Mouse (Mus musculus) heart, adult 2 months (tissue): ENCODE results near the gene Tnrc6b. TPM values are rescaled to one million over a fixed set of nuclear protein-coding genes. Genes with fewer than 3 reads are reported as not detected.

Experiments
- DNase-seq, 2 experiments: peaks; one replicate each; pipeline ENCODE4 v3.0.0; 2021
- H3K27ac ChIP-seq: fragments of 200-600 bp; 2 replicates; pipeline ENCODE4 v1.8.1; 2022
- H3K27me3 ChIP-seq: fragments of 200-500 bp; 2 replicates; pipeline ENCODE4 v1.6.1; 2012; ENCODE audit warnings: mild to moderate bottlenecking, low read length, inconsistent platforms, mixed read lengths; ENCODE audit not compliant: control insufficient read depth, insufficient read depth
- H3K36me3 ChIP-seq: fragments of 200-500 bp; 2 replicates; pipeline ENCODE4 v1.6.1; 2012; ENCODE audit warnings: low read length, inconsistent platforms; ENCODE audit not compliant: control insufficient read depth, insufficient read depth
- H3K4me1 ChIP-seq: fragments of 200-500 bp; 2 replicates; pipeline ENCODE4 v1.6.1; 2011; ENCODE audit warnings: low read length; ENCODE audit not compliant: control insufficient read depth, insufficient read depth
- H3K4me3 ChIP-seq: fragments of 200-600 bp; 2 replicates; pipeline ENCODE4 v1.8.1; 2022
- H3K79me2 ChIP-seq: fragments of 200-500 bp; replicated peaks from 2 replicates; pipeline ENCODE4 v1.6.1; 2012; ENCODE audit warnings: mild to moderate bottlenecking, inconsistent platforms, low read length, moderate library complexity, mixed read lengths; ENCODE audit not compliant: control insufficient read depth, insufficient read depth
- H3K9ac ChIP-seq: fragments of 200-500 bp; 2 replicates; pipeline ENCODE4 v1.6.1; 2012; ENCODE audit warnings: low read depth, mild to moderate bottlenecking, control low read depth, inconsistent platforms, low read length, mixed read lengths
- CTCF ChIP-seq: fragments of 200-600 bp; IDR thresholded peaks from 2 replicates; pipeline ENCODE4 v1.8.1; 2022; ENCODE audit warnings: antibody characterized with exemption, mild to moderate bottlenecking, moderate library complexity
- EP300 ChIP-seq: fragments of 200-500 bp; IDR thresholded peaks from 2 replicates; pipeline ENCODE4 v1.6.1; 2011; ENCODE audit warnings: low read depth, low read length, control low read depth; ENCODE audit not compliant: insufficient read depth
- POLR2A ChIP-seq: fragments of 200-500 bp; IDR thresholded peaks from 2 replicates; pipeline ENCODE4 v1.6.1; 2011; ENCODE audit warnings: mild to moderate bottlenecking, low read depth, low read length, control low read depth; ENCODE audit not compliant: insufficient read depth
- WGBS: fragments of 180-500 bp; shearing (Covaris S2); methylation state at CpG from one replicate; pipeline ENCODE4 v1.1.7; 2018; 5-methylcytosine and 5-hydroxymethylcytosine counted together
- intact Hi-C: fragments of 180-260 bp; cut with DNase I; formaldehyde crosslinking; loops from one replicate; pipeline ENCODE4 v1.15.1; 2025
- polyA plus RNA-seq: library from polyadenylated mRNA; depleted of rRNA; stranded (reverse); fragments of >200 nt; gene quantifications from 2 replicates; pipeline ENCODE4 v1.2.3, GENCODE M21; 2012
- total RNA-seq, 2 experiments: library from RNA; stranded (reverse); gene quantifications; 2 replicates each; pipeline ENCODE4 v1.2.3; 2021

Gene Tnrc6b
- total and polyA plus RNA-seq, 3 experiments = 9.4 to 48.1 (median 43.7) TPM

DNA sequence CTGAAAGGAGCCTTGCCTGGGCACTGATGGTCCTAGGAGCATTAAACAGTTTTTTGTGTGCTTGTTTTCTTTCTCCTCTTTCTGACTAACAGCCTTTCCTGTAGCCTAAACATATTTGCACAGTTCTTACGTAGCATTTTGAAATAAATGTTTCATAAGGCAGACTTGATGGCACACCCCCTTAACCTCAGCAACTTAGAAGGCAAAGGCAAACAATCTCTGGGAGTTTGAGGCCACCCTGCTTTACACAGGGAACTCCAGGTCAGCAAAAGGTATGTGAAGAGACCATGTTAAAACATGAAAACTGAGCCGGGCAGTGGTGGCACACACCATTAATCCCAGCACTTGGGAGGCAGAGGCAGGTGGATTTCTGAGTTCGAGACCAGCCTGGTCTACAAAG lies 264.6 kb downstream of the Tnrc6b start:
- intact Hi-C loops = no loop called here
- TF ChIP-seq POLR2A (no peak), CTCF (no peak), EP300 (no peak)
- Histone ChIP-seq H3K4me1 (peaks cover 2% of the 10 kb centered on the region), H3K9ac (no peak overlapping the region), H3K27me3 (no peaks in the 10 kb centered on the region), H3K79me2 (no peaks in the 10 kb centered on the region), H3K36me3 (peaks cover 2% of the 10 kb centered on the region; the same call in 1 of the 2 replicates), H3K27ac (no peak overlapping the region), H3K4me3 (no peak overlapping the region)
- DNase-seq = no peak
- WGBS = 90% methylated on average over 3 of the region's 3 CpGs

DNA sequence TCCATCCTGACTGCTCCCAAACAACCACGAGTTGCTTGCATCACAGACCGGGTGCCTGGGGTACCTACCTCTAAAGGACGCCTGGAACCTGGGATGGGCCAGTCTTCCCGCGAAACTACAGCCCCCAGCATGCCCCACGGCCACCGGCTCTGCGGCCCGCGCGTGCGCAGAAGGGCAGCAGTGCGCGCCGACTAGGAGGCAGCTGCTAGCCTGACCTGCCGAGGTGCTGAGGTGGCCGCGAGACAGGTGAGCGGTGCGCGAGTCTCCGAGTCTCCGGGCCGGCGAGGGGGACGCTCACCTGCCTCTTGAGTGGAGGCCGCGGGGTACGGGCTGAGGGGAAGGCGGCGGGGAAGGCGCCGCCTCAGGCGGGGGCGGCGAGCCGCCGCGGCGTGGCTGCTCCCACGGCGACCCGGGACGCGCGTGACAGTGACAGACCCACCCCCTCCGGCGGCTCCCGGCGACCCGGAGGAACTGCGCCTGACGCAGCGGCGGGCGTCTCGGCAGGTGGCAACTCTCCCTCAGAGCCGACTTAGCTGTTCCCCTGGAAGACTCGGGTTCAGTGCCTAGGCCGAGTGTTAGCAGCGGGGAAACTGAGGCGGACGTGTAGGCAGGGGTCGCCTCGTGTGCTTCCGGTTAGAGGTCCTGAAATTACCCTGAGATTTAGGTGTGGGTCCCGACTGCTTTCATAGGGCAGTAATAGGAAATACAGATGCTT lies 266.7 kb downstream of the Tnrc6b start, which contains the start of gene Sgsm3:
Gene Sgsm3, plus strand, starts transcription at position 146 of the 715 bp plus-strand sequence.
- DNase-seq = peak; percentile 90 to 91
- H3K36me3 ChIP-seq = peaks cover 2% of the 10 kb centered on the region; the same call in 1 of the 2 replicates
- H3K27me3 ChIP-seq = no peaks in the 10 kb centered on the region
- TF ChIP-seq POLR2A = peak; percentile 48; the same call in 1 of the 2 replicates
- TF ChIP-seq EP300 = no peak
- peaks cover 2% of the 10 kb centered on the region for H3K4me1 ChIP-seq
- intact Hi-C loops = no loop called here
- 1% methylated on average over 64 of the region's 67 CpGs for WGBS
- H3K4me3 ChIP-seq = peak within 1 kb of the TSS; percentile 75
- H3K79me2 ChIP-seq = no peaks in the 10 kb centered on the region
- H3K27ac ChIP-seq = peak within 1 kb of the TSS; percentile 65
- peak within 1 kb of the TSS; percentile 91 for H3K9ac ChIP-seq

DNA sequence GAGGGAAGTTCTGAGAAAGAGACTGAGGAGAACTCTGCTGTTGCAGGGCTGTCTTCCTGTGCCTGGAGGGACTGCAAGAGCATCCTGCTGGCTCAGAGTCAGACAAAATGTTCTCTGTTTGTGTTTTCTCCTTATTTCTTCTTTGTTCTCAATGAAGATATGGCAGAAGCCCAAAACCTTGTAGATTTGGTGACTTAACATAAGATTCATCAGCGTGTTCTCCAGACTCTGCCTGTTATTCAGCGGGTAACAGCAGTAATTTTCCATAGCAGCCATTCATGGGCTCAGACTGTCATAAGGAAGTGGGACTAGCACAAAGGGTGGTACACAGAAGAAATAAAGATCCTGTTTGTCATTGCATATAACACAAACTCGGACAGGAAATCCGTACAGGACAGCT lies 268.5 kb downstream of the Tnrc6b start:
- Histone ChIP-seq H3K9ac (no peak overlapping the region), H3K4me3 (no peak overlapping the region), H3K79me2 (no peaks in the 10 kb centered on the region), H3K27ac (no peak overlapping the region), H3K27me3 (no peaks in the 10 kb centered on the region), H3K36me3 (peaks cover 2% of the 10 kb centered on the region; the same call in 1 of the 2 replicates), H3K4me1 (peaks cover 2% of the 10 kb centered on the region)
- TF ChIP-seq EP300 (no peak), CTCF (no peak), POLR2A (no peak)
- WGBS = 36% methylated on average over 4 of the region's 4 CpGs
- intact Hi-C loops = no loop called here
- no peak for DNase-seq

DNA sequence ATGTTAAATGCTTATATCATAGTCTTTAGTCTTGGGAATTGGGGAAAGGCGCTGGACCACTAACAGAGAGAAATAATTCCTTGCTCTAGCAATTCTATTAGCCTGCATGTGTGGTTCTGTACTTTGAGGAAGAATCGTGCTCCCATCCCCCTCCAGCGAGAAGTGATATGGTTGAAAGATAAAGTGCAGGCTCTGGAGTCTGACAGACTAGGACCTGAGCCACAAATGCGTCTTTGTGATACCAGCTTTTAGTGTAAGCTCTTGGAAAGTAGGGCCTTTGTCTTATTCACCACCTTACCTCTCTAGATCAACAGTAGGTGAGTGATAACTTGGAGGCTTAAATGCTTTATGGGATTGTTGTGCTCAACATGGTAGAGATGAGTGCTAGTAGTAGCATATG lies 270.1 kb downstream of the Tnrc6b start:
- Histone ChIP-seq H3K4me1 (peaks cover 2% of the 10 kb centered on the region), H3K36me3 (peaks cover 2% of the 10 kb centered on the region; the same call in 1 of the 2 replicates), H3K27me3 (no peaks in the 10 kb centered on the region), H3K9ac (no peak overlapping the region), H3K27ac (no peak overlapping the region), H3K79me2 (no peaks in the 10 kb centered on the region), H3K4me3 (no peak overlapping the region)
- WGBS = 61% methylated on average over 4 of the region's 4 CpGs
- DNase-seq = no peak
- no peak for TF ChIP-seq POLR2A
- TF ChIP-seq CTCF = no peak
- no peak for TF ChIP-seq EP300
- intact Hi-C loops = no loop called here

DNA sequence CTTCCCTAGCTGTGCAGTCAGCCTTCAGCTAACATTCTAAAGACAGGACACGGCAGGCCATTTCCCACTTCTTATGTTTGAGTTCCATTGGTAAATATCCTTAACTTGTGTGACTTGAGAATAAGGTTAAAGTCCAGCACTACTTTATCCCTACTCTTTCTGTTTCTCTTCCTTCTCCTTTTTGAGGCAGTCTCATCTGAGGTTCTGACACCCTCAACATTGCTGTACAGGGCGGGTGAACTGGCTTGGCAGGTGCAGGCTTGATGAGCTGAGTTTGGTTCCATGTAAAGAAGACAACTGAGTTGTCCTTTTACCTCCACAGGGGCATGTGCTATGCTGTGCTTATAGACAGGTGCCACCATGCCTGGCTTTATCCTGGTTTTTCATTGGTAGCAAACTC lies 272.2 kb downstream of the Tnrc6b start:
- Histone ChIP-seq H3K4me1 (peaks cover 2% of the 10 kb centered on the region), H3K27ac (no peak overlapping the region), H3K9ac (no peak overlapping the region), H3K27me3 (no peaks in the 10 kb centered on the region), H3K79me2 (no peaks in the 10 kb centered on the region), H3K36me3 (peaks cover 2% of the 10 kb centered on the region; the same call in 1 of the 2 replicates), H3K4me3 (no peak overlapping the region)
- WGBS = 91% methylated on average over 2 of the region's 2 CpGs
- DNase-seq = no peak
- intact Hi-C loops = no loop called here
- TF ChIP-seq EP300 = no peak
- no peak for TF ChIP-seq CTCF
- TF ChIP-seq POLR2A = no peak

DNA sequence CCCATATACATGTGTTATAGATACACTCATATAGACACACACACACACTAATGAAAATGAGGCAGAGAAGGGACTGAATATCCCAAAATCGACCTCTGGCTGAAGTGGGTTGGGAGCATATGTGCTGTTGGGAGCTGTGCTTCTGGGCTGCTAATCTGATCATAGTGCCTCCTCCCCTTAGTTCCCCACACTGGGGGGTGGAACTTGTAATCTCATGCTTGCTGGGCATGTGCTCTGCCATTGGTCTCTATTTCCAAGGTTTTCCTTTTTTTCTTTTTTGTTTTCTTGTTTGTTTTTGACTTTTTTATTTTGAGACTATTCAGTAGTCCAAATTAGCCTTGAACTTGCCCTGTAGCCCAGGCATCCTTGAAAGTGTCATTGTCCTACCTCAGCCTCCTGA lies 277.2 kb downstream of the Tnrc6b start:
- no peaks in the 10 kb centered on the region for H3K27me3 ChIP-seq
- H3K4me3 ChIP-seq = no peak overlapping the region
- 36% methylated on average over 1 of the region's 1 CpGs for WGBS
- no peak overlapping the region for H3K27ac ChIP-seq
- H3K4me1 ChIP-seq = no peaks in the 10 kb centered on the region
- DNase-seq = no peak
- no peaks in the 10 kb centered on the region for H3K36me3 ChIP-seq
- H3K9ac ChIP-seq = no peak overlapping the region
- no peaks in the 10 kb centered on the region for H3K79me2 ChIP-seq
- intact Hi-C loops = no loop called here
- TF ChIP-seq EP300 = no peak
- TF ChIP-seq CTCF = no peak
- TF ChIP-seq POLR2A = no peak
